Mouse (Mus musculus): ENCODE results near the gene Meaf6. TPM values are rescaled to one million over a fixed set of nuclear protein-coding genes. Genes with fewer than 3 reads are reported as not detected.

Gene Meaf6
- polyA plus RNA-seq, 1 experiment = 35.7 TPM

DNA sequence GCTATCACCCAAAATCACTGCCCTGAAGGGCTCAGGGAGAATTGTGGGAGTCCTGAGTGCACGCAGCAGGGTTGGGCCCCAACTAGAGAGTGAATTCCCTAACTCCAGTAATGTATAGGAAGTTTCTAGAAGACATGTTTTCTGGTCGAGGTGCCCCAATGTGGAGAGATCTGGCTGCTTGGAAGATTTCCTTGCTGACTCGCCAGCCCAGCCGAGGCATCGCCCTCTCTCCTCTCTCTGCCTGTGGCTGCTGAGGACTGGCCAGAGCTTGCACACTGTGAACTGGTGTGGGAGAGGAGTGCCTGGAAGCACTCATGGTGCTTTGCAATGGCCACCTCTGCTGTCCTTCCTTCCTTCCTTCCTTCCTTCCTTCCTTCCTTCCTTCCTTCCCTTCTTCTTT is 49.7 kb downstream of the Meaf6 start:
- Histone ChIP-seq H3K4me3 (ENCODE audit: insufficient read depth, low read length) (no peak overlapping the region), H3K27ac (ENCODE audit: insufficient read depth, low read length) (peak overlapping the region; percentile 23; the same call in 1 of the 2 replicates), H3K4me1 (ENCODE audit: control insufficient read depth, insufficient read depth, low read length) (peaks cover 5% of the 10 kb centered on the region; the same call in 1 of the 2 replicates)
- TF ChIP-seq POLR2A (IDR thresholded peaks at IDR 0.05; ENCODE audit: low read depth, low read length) (no peak), CTCF (IDR thresholded peaks at IDR 0.05; ENCODE audit: borderline replicate concordance, insufficient read depth, low read length) (no peak)

DNA sequence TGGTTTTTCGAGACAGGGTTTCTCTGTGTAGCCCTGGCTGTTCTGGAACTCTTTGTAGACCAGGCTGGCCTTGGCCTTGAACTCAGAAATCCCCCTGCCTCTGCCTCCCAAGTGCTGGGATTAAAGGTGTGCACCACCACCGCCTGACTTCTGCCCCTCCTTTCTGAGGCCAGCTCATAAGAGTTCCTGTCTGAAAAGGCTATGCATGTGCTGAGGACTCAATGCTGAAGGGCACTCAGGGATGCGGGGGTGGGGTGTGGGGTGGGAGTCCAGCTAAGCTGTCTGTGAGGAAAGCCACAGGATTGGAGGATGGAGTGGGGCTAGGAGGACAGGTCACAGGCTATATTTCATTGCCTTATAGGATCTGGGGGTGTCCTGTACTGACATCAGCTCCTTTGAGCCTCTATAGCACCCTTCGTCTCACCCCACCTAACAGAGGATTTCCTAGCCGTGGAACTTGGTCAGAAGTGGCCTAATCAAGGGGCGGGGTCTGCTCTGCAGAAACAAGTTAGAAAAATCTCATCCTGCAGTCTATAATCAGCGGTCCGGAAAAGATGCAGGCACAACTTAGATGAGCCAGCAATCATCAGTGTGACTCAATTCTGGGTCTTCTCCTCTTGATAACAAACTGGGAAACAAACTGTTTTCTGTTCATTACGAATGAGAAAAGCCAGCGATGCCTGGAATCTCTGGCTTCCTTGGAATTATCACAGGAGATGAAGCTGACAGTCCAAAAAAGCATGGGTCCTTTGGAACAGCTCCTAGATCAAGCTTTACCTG is 50.3 kb downstream of the Meaf6 start:
- peaks cover 5% of the 10 kb centered on the region; the same call in 1 of the 2 replicates for H3K4me1 ChIP-seq (ENCODE audit: control insufficient read depth, insufficient read depth, low read length)

DNA sequence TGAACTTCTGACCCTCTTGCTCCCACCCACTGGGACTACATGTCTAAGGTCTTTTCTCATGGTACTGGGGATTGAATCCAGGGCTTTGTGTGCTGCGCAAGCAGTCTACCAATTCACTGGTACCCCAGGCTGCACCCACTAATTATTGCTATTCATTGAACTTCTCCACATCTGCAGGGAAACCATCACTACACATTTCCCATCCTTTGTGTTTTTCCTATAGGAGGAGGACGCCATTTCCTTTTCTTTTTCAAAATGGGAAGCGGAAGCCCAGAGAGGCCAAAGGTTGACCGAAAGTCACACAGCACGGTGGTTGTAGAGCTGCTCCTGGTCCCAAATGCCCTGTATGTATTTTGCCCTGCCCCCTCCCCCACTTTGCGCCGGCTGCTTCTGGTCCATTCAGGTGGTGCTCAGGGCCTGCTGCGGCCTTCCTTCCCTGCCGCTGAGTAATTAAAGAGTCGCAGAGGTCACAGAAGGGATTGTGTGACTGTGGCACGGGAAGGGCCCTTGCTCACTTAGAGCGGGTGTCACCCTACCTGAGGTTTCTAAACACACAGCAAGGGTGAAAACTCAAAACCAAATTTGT is 51.5 kb downstream of the Meaf6 start:
- no peak overlapping the region for H3K4me3 ChIP-seq (ENCODE audit: insufficient read depth, low read length)
- H3K4me1 ChIP-seq (ENCODE audit: control insufficient read depth, insufficient read depth, low read length) = no peaks in the 10 kb centered on the region; the same call in 1 of the 2 replicates
- no peak for TF ChIP-seq CTCF (IDR thresholded peaks at IDR 0.05; ENCODE audit: borderline replicate concordance, insufficient read depth, low read length)
- no peak for TF ChIP-seq POLR2A (IDR thresholded peaks at IDR 0.05; ENCODE audit: low read depth, low read length)
- H3K27ac ChIP-seq (ENCODE audit: insufficient read depth, low read length) = no peak overlapping the region

More for the DNA sequence above, 50.3 kb downstream of the Meaf6 start:
- Histone ChIP-seq H3K27ac (ENCODE audit: insufficient read depth, low read length) (no peak overlapping the region), H3K4me3 (ENCODE audit: insufficient read depth, low read length) (no peak overlapping the region)
- TF ChIP-seq POLR2A (IDR thresholded peaks at IDR 0.05; ENCODE audit: low read depth, low read length) (no peak), CTCF (IDR thresholded peaks at IDR 0.05; ENCODE audit: borderline replicate concordance, insufficient read depth, low read length) (no peak)

DNA sequence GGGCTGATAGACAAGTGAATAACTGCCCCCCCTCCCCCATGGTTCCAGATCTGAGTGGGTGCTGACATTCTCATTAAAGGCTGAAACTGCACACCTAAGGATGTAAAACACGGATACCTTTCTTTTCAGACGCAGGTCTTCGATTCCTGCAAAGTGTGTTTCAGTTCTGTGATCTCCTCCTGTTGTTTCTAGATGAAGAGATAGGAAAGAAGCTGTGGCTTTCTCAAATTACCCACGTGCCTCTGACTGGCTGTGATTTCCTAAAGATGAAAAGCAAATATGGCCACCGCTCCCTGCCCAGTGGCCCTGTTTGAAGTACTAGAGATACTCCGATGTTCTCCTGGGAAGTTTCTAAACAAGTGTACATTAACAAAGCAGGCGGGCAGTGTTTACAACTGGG is 53.4 kb downstream of the Meaf6 start:
- Histone ChIP-seq H3K4me3 (ENCODE audit: insufficient read depth, low read length) (no peak overlapping the region), H3K4me1 (ENCODE audit: control insufficient read depth, insufficient read depth, low read length) (no peaks in the 10 kb centered on the region), H3K27ac (ENCODE audit: insufficient read depth, low read length) (no peak overlapping the region)
- TF ChIP-seq POLR2A (IDR thresholded peaks at IDR 0.05; ENCODE audit: low read depth, low read length) (no peak), CTCF (IDR thresholded peaks at IDR 0.05; ENCODE audit: borderline replicate concordance, insufficient read depth, low read length) (no peak)

DNA sequence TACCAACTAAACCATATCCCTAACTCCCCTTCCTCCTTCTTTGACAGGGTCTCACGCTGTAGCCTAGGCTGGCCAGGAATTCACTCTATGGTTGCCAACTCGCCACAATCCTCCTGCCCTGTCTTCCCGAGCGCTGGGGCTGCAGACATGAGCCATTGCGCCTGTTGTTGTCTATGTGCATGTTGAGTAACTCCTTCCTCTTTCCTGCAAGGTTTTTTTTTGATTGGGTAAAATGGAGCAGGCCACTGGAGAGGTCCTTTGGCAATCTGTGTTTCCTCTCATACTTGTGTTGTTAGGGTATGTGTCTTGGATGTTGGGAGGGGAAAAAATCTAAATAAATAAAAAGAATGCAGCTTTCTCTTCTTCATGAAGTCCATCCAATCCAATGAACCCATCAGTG is 59.3 kb downstream of the Meaf6 start:
- H3K4me1 ChIP-seq (ENCODE audit: control insufficient read depth, insufficient read depth, low read length) = no peaks in the 10 kb centered on the region
- H3K4me3 ChIP-seq (ENCODE audit: insufficient read depth, low read length) = no peak overlapping the region
- no peak overlapping the region for H3K27ac ChIP-seq (ENCODE audit: insufficient read depth, low read length)
- no peak for TF ChIP-seq POLR2A (IDR thresholded peaks at IDR 0.05; ENCODE audit: low read depth, low read length)
- TF ChIP-seq CTCF (IDR thresholded peaks at IDR 0.05; ENCODE audit: borderline replicate concordance, insufficient read depth, low read length) = no peak

DNA sequence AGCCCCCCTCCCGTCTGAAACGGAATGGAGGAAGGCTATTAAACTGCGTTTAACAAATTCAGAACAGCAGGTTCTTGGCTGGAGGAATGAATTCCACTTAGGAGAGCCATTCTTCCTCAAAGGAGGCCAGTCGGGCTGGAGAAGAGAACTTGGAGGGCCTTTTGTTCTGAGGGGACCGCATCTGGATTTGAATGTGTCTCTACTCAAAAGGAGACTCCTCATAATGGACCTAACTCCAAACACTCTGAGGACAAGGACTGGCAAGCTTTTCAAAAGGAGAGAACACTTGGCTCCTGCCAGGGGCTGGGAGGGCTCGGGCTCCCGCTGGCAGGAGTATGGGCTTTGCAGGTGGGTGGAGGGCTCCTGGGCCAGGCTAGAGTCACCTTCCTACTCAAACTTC is 59.7 kb downstream of the Meaf6 start:
- Histone ChIP-seq H3K27ac (ENCODE audit: insufficient read depth, low read length) (no peak overlapping the region), H3K4me1 (ENCODE audit: control insufficient read depth, insufficient read depth, low read length) (no peaks in the 10 kb centered on the region), H3K4me3 (ENCODE audit: insufficient read depth, low read length) (no peak overlapping the region)
- TF ChIP-seq POLR2A (IDR thresholded peaks at IDR 0.05; ENCODE audit: low read depth, low read length) = no peak
- TF ChIP-seq CTCF (IDR thresholded peaks at IDR 0.05; ENCODE audit: borderline replicate concordance, insufficient read depth, low read length) = no peak

DNA sequence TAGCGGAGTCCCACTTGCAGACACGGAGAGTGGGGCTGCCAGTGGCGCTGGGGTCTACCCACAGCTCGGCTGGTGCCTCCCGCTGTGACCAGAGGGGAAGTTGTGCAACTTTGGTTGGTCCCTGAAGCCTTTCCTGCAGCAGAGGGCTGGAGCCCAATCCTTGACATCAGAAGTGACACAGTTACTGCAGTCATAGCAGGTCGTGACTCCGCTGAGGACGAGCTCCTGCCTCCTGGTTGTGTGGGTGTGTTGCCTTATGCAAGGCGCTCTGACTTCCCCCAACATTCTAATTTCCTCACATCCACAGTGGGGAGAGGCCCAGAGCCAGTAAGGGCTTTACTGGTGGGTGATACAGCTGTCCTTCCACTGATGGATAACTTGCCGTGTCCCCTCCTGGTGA is 60.3 kb downstream of the Meaf6 start:
- TF ChIP-seq CTCF (IDR thresholded peaks at IDR 0.05; ENCODE audit: borderline replicate concordance, insufficient read depth, low read length) = no peak
- no peak overlapping the region for H3K4me3 ChIP-seq (ENCODE audit: insufficient read depth, low read length)
- H3K27ac ChIP-seq (ENCODE audit: insufficient read depth, low read length) = no peak overlapping the region
- no peaks in the 10 kb centered on the region for H3K4me1 ChIP-seq (ENCODE audit: control insufficient read depth, insufficient read depth, low read length)

DNA sequence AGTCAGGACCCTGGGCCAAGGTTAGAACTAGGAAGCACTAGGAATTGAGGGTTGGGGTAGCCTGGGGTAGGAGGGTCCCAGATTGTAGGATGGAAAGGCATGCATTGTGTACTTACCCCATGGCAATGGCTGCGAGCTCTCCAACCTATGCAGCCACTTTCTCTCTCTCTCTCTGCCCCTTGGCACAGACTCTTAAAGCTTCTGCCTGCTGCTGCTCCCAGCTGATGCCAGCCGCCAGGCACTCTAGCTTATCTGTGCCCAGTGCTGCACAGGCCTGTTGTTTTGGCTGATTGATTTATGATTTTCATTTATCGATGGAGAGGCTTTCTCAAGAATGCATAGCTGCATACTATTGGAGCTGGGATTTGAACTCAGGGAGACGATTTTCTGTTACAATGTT is 63.0 kb downstream of the Meaf6 start:
- Histone ChIP-seq H3K4me1 (ENCODE audit: control insufficient read depth, insufficient read depth, low read length) (no peaks in the 10 kb centered on the region), H3K4me3 (ENCODE audit: insufficient read depth, low read length) (no peak overlapping the region), H3K27ac (ENCODE audit: insufficient read depth, low read length) (no peak overlapping the region)
- TF ChIP-seq POLR2A (IDR thresholded peaks at IDR 0.05; ENCODE audit: low read depth, low read length) (no peak), CTCF (IDR thresholded peaks at IDR 0.05; ENCODE audit: borderline replicate concordance, insufficient read depth, low read length) (no peak)

DNA sequence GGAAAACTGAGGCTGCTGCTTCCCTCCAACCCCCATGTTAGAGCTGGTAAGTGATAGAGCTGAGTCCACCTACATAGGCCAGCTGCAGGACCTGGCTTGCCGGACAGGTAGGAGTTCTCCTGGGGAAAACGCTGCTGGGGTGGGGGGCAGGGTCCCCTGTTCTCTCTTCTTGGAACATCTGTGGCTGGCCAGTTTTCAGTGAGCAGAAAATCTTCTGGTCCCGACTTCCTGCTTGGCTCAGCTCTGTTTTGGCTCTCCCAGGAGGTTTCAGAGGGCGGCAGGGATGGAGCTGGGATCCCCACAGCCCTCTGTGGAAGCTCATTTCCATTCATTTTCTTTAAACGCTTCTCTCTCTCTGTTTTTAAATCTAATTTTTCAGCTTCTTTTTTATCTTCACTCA is 64.5 kb downstream of the Meaf6 start:
- no peak overlapping the region for H3K27ac ChIP-seq (ENCODE audit: insufficient read depth, low read length)
- TF ChIP-seq POLR2A (IDR thresholded peaks at IDR 0.05; ENCODE audit: low read depth, low read length) = no peak
- no peak for TF ChIP-seq CTCF (IDR thresholded peaks at IDR 0.05; ENCODE audit: borderline replicate concordance, insufficient read depth, low read length)
- no peaks in the 10 kb centered on the region for H3K4me1 ChIP-seq (ENCODE audit: control insufficient read depth, insufficient read depth, low read length)
- H3K4me3 ChIP-seq (ENCODE audit: insufficient read depth, low read length) = no peak overlapping the region

DNA sequence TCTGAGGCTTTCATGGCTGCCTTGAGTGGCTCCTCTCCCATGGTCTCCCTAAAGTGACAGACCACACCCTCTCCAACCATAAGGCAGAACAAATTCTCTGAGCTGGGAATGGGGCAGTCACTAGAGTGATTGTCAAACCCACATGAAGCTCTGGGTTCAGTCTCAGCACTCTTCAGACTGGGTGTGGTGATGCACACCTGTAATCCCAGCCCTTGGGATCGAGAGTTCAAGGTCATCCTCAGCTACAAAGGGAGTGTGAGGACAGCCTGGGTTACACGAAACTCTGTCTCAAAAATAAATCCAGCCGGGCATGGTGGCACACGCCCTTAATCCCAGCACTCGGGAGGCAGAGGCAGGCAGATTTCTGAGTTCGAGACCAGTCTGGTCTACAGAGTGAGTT is 67.5 kb downstream of the Meaf6 start:
- Histone ChIP-seq H3K4me3 (ENCODE audit: insufficient read depth, low read length) (no peak overlapping the region), H3K27ac (ENCODE audit: insufficient read depth, low read length) (no peak overlapping the region), H3K4me1 (ENCODE audit: control insufficient read depth, insufficient read depth, low read length) (no peaks in the 10 kb centered on the region)
- TF ChIP-seq POLR2A (IDR thresholded peaks at IDR 0.05; ENCODE audit: low read depth, low read length) (no peak), CTCF (IDR thresholded peaks at IDR 0.05; ENCODE audit: borderline replicate concordance, insufficient read depth, low read length) (no peak)
